Mouse (Mus musculus): Measurements from ENCODE around the gene Dclk1.

DNA sequence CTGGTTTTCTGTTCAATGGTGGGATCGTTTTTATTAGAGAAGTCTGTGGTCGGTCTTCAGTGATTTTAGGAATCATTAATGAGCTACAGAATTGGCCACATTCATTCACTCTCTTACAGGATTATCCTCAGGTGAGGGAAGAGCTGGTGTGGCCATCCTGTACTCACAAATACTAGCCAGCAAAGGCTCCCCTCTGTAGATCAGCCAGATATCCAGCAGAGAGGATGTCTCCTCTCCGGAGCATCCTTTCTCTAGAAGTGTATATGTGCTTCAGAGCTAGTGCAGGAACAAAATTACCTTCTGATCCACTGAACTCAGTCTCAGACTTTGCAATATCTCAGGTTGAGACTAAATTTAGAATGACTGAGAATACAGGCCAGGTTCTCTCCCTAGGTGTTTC is 222.1 kb downstream of the Dclk1 start:
- no peak for TF ChIP-seq POLR2A (IDR thresholded peaks at IDR 0.05; ENCODE audit: insufficient read length, low read depth)
- no peak for TF ChIP-seq CEBPB (IDR thresholded peaks at IDR 0.05; ENCODE audit: insufficient read depth, poor library complexity, severe bottlenecking)
- no peak for TF ChIP-seq MAX (IDR thresholded peaks at IDR 0.05; ENCODE audit: low read depth)
- TF ChIP-seq MYOD1 (IDR thresholded peaks at IDR 0.05; ENCODE audit: control insufficient read depth in 1 of 3, insufficient read length in 2 of 3, low read depth in 2 of 3) = no peak
- no peak for TF ChIP-seq REST (IDR thresholded peaks at IDR 0.05; ENCODE audit: insufficient read depth, insufficient read length)
- TF ChIP-seq POLR2AphosphoS2 (IDR thresholded peaks at IDR 0.05; ENCODE audit: insufficient read length, low read depth) = no peak
- TF ChIP-seq E2F4 (IDR thresholded peaks at IDR 0.05; ENCODE audit: insufficient read depth) = no peak
- TF ChIP-seq TCF12 (IDR thresholded peaks at IDR 0.05; ENCODE audit: insufficient read depth, poor library complexity, severe bottlenecking) = no peak
- no peak for TF ChIP-seq SRF (IDR thresholded peaks at IDR 0.05; ENCODE audit: control insufficient read depth, insufficient read length, low read depth)
- TF ChIP-seq MYOG (IDR thresholded peaks at IDR 0.05; ENCODE audit: control insufficient read depth in 1 of 3, insufficient read depth in 1 of 3, insufficient read length in 2 of 3, low read depth in 2 of 3) = no peak
- TF ChIP-seq USF1 (IDR thresholded peaks at IDR 0.05; ENCODE audit: low read depth) = no peak

Measured in myocyte (in vitro differentiated cells).